Mouse (Mus musculus) liver, embryonic 12.5 days (tissue): ENCODE results near the gene Btbd9. TPM values are rescaled to one million over a fixed set of nuclear protein-coding genes. Genes with fewer than 3 reads are reported as not detected.

Source experiments
- ATAC-seq: fragments of 200-750 bp; cut with Nextera tagmentation; 2 replicates; pipeline ENCODE4 v1.8.0; 2017; ENCODE audit warnings: moderate number of reproducible peaks, mild to moderate bottlenecking, moderate library complexity
- H3K27ac ChIP-seq: fragments of 300-500 bp; sonication (generic); 2 replicates; pipeline ENCODE4 v1.5.1; 2016; ENCODE audit warnings: mild to moderate bottlenecking
- H3K27me3 ChIP-seq: fragments of 300-500 bp; sonication (generic); replicated peaks from 2 replicates; pipeline ENCODE4 v1.6.1; 2016; ENCODE audit warnings: mild to moderate bottlenecking, moderate library complexity
- H3K36me3 ChIP-seq: fragments of 300-500 bp; sonication (generic); 2 replicates; pipeline ENCODE4 v1.6.1; 2016; ENCODE audit warnings: mild to moderate bottlenecking, moderate library complexity
- H3K4me1 ChIP-seq: fragments of 300-500 bp; sonication (generic); 2 replicates; pipeline ENCODE4 v1.6.1; 2016
- H3K4me2 ChIP-seq: fragments of 300-500 bp; sonication (generic); 2 replicates; pipeline ENCODE4 v1.6.1; 2016; ENCODE audit warnings: mild to moderate bottlenecking, moderate library complexity
- H3K4me3 ChIP-seq: fragments of 300-500 bp; sonication (generic); 2 replicates; pipeline ENCODE4 v1.5.1; 2016; ENCODE audit warnings: mild to moderate bottlenecking, moderate library complexity
- H3K9ac ChIP-seq: fragments of 300-500 bp; sonication (generic); 2 replicates; pipeline ENCODE4 v1.6.1; 2016; ENCODE audit warnings: mild to moderate bottlenecking, moderate library complexity
- H3K9me3 ChIP-seq: fragments of 300-500 bp; sonication (generic); replicated peaks from 2 replicates; pipeline ENCODE4 v1.6.1; 2016; ENCODE audit warnings: mild to moderate bottlenecking, moderate library complexity
- WGBS: fragments of 180-500 bp; shearing (Covaris S2); methylation state at CpG from one replicate; pipeline ENCODE4 v1.1.7; 2016; ENCODE audit not compliant: insufficient replicate concordance; 5-methylcytosine and 5-hydroxymethylcytosine counted together
- polyA plus RNA-seq: library from polyadenylated mRNA; unstranded; fragments of >200 nt; fragmentation: Nextera tagmentation; extraction: Ambion mirVana; gene quantifications from 2 replicates; pipeline ENCODE4 v1.2.1, GENCODE M21; 2016

Btbd9 gene
- polyA plus RNA-seq, 1 experiment from 2014 or later, result 21.6 TPM

GRCm38 (mm10) chr17:30240659-30241058 lies 335.6 kb downstream of the Btbd9 start:
- WGBS, result 65% methylated on average over 4 of the region's 4 CpGs
- H3K27ac ChIP-seq, result no peak overlapping the region
- ATAC-seq, result no peak
- no peak overlapping the region for H3K4me3 ChIP-seq
- H3K9me3 ChIP-seq, result no peaks in the 10 kb centered on the region
- no peak overlapping the region for H3K4me2 ChIP-seq
- H3K9ac ChIP-seq, result no peak overlapping the region
- no peaks in the 10 kb centered on the region for H3K27me3 ChIP-seq
- peaks cover 12% of the 10 kb centered on the region for H3K4me1 ChIP-seq
- no peaks in the 10 kb centered on the region for H3K36me3 ChIP-seq

- Histone ChIP-seq H3K36me3 (no peaks in the 10 kb centered on the region), H3K9ac (no peak overlapping the region), H3K4me1 (0 out of 2 replicates have a peak, but pooled peaks cover 3% of the 10 kb centered on the region), H3K4me3 (no peak overlapping the region), H3K4me2 (no peak overlapping the region), H3K27ac (no peak overlapping the region), H3K27me3 (no peaks in the 10 kb centered on the region), H3K9me3 (no peaks in the 10 kb centered on the region)
- WGBS, result 76% methylated on average over 5 of the region's 5 CpGs
- ATAC-seq, result no peak
Observed at GRCm38 (mm10) chr17:30239458-30239857, 336.8 kb downstream of the Btbd9 start.

DNA sequence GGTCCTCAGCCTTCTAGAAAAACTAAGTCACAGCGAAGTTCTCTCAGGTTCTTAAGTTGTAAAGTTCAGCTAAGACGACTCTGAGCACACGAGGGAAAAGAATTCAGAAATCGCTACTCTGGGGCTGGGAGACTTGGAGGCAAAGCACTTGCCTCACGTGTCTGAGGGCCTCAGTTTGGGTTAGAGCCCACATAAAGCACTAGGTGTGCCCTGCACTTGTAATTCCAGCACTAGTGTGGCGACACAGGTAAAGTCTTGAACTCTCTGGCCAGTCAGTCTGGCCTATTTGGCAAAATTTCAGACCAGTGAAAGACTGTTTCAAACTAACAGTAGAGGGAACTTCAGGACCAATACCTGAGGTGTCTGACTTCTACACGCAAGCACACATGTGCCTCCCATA lies 338.7 kb downstream of the Btbd9 start:
- Histone ChIP-seq H3K9me3 (no peaks in the 10 kb centered on the region), H3K4me3 (no peak overlapping the region), H3K27ac (no peak overlapping the region), H3K4me1 (no peaks in the 10 kb centered on the region), H3K4me2 (no peak overlapping the region), H3K36me3 (no peaks in the 10 kb centered on the region), H3K9ac (no peak overlapping the region), H3K27me3 (no peaks in the 10 kb centered on the region)
- 70% methylated on average over 7 of the region's 7 CpGs for WGBS
- ATAC-seq, result no peak

DNA sequence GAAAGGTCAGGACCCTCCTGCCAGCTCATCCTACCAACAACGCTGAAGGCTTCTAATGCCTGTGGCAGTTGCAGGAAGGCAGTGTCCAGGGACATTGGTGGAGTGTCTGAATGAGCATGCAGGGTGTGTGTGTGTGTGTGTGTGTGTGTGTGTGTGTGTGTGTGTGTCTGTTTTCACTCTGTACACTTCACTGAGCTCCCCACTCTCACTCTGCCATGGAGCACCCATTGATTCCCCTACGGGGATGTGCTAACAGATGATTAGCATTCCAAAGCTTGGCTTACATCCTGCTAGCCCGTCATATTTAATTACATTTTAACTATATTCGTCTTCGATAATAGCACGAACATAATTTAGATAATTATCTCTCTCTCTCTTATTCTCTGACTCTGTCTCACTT lies 339.7 kb downstream of the Btbd9 start:
- no peak for ATAC-seq
- Histone ChIP-seq H3K27ac (no peak overlapping the region), H3K9me3 (no peaks in the 10 kb centered on the region), H3K36me3 (no peaks in the 10 kb centered on the region), H3K4me2 (no peak overlapping the region), H3K27me3 (no peaks in the 10 kb centered on the region), H3K4me1 (no peaks in the 10 kb centered on the region), H3K9ac (no peak overlapping the region), H3K4me3 (no peak overlapping the region)
- WGBS, result 72% methylated on average over 6 of the region's 6 CpGs

GRCm38 (mm10) chr17:30235380-30235779 lies 340.9 kb downstream of the Btbd9 start:
- Histone ChIP-seq H3K9ac (no peak overlapping the region), H3K4me2 (no peak overlapping the region), H3K27ac (no peak overlapping the region), H3K36me3 (no peaks in the 10 kb centered on the region), H3K9me3 (no peaks in the 10 kb centered on the region), H3K4me1 (no peaks in the 10 kb centered on the region), H3K4me3 (no peak overlapping the region), H3K27me3 (no peaks in the 10 kb centered on the region)
- ATAC-seq, result no peak
- 63% methylated on average over 4 of the region's 4 CpGs for WGBS

DNA sequence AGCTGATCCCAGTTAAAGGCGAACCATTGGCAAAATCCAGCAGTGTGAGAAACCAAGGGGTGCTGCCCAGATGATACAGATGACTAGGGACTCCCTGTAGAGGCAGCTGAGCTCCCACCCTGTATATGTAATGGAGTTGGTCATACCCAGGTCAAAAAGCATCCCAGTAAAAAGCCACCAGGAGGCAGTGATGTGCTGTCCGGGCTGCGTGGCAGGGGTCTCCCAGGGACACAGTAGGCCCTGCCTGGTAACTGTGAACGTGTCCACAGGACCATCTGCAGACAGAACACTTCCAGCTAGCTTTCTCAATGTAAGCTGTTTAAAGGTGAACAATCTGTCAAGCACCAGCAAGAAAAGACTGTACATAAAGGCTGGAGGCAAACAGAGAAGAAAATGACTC lies 343.6 kb downstream of the Btbd9 start:
- H3K4me3 ChIP-seq, result no peak overlapping the region
- no peaks in the 10 kb centered on the region for H3K27me3 ChIP-seq
- H3K36me3 ChIP-seq, result no peaks in the 10 kb centered on the region
- no peaks in the 10 kb centered on the region for H3K9me3 ChIP-seq
- H3K27ac ChIP-seq, result no peak overlapping the region
- H3K4me1 ChIP-seq, result no peaks in the 10 kb centered on the region
- ATAC-seq, result no peak
- 57% methylated on average over 4 of the region's 4 CpGs for WGBS
- no peak overlapping the region for H3K9ac ChIP-seq
- no peak overlapping the region for H3K4me2 ChIP-seq

DNA sequence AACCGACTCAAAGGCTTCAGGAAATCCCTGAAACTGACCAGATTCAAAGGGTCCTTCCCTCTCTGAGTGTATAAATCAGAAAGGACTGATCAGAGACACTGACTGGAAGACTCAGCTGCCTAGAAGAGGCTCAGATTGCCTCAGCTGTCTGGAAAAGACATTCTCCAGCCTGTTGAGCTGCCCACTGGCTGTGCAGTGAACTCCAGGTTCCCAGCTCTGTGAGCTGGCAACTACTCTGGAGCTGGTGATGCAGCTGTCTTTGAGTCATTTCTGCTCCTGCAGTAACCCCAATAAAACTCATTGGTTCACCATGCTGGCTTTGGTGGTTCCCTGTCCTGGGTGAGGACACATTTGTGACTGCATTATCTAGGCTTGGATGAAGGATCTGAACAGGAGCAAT lies 344.8 kb downstream of the Btbd9 start:
- Histone ChIP-seq H3K4me2 (no peak overlapping the region), H3K4me3 (no peak overlapping the region), H3K36me3 (no peaks in the 10 kb centered on the region), H3K9ac (no peak overlapping the region), H3K27ac (no peak overlapping the region), H3K4me1 (no peaks in the 10 kb centered on the region), H3K9me3 (no peaks in the 10 kb centered on the region), H3K27me3 (no peaks in the 10 kb centered on the region)
- 72% methylated on average over 1 of the region's 1 CpGs for WGBS
- no peak for ATAC-seq

DNA sequence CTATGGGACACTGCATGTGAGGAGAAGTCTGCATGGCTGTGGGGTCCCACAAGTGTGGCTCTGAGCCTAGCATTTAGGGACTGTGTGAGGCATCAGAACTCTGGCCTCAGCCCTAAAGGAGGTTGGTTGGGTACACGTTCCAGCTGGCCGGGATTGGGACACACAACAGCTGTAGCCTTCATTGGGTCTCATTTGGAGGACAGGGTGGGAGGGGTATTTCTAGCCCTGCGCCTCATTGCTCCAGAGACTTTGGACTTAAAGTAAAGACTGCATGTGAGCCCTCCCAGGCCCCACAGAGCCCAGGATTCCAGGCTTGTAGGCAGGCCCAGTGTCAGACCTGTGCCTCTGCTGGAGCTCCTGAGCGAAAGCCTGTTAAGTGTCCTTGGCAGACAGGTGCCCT lies 345.9 kb downstream of the Btbd9 start:
- Histone ChIP-seq H3K36me3 (no peaks in the 10 kb centered on the region), H3K27ac (no peak overlapping the region), H3K9ac (no peak overlapping the region), H3K4me2 (no peak overlapping the region), H3K4me1 (no peaks in the 10 kb centered on the region), H3K9me3 (no peaks in the 10 kb centered on the region), H3K4me3 (no peak overlapping the region), H3K27me3 (no peaks in the 10 kb centered on the region)
- WGBS, result 76% methylated on average over 4 of the region's 4 CpGs
- no peak for ATAC-seq

DNA sequence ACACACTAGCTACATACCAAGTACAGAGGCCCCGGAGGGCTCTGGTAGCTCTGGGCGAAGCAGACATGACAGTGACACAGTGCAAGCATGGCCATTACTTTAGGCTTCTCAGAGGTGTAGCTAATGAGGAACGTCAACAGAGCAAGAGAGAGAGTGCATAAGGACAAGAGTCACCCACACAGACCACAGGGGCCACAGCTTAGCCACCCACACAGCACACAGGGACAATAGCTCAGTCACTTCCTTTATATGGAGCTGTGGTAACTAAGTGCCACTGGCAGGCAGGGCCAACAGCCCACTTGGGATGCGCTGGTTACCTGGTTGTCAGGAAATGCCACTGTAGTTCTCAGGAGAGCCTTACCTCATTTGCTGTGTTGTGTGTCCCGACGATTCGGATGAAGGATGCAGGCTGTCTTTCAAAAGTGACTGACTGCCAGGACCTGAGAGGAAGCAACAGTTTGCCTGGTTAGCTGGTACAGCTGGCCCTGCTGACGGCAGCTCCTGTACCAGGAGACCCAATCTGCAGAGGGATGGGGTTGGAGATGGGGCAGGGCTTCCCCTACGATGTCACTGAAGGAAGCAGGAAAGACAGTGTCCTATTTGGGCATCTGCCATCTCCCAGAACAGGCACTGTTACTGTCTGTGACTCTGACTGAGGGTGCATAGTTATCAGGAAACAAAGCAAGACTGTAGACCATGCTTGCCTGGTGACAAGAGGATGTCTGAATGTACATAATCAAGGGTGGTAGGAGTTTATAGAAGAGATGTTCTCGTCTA lies 347.7 kb downstream of the Btbd9 start:
- Histone ChIP-seq H3K9me3 (no peaks in the 10 kb centered on the region), H3K4me1 (no peaks in the 10 kb centered on the region), H3K9ac (no peak overlapping the region), H3K4me3 (no peak overlapping the region), H3K27me3 (no peaks in the 10 kb centered on the region), H3K36me3 (no peaks in the 10 kb centered on the region), H3K4me2 (no peak overlapping the region), H3K27ac (no peak overlapping the region)
- WGBS, result 70% methylated on average over 10 of the region's 10 CpGs
- ATAC-seq, result no peak

GRCm38 (mm10) chr17:30225030-30225740 lies 351.1 kb downstream of the Btbd9 start:
- Histone ChIP-seq H3K36me3 (no peaks in the 10 kb centered on the region), H3K4me3 (no peak overlapping the region), H3K4me1 (no peaks in the 10 kb centered on the region), H3K27me3 (no peaks in the 10 kb centered on the region), H3K4me2 (no peak overlapping the region), H3K27ac (no peak overlapping the region), H3K9me3 (no peaks in the 10 kb centered on the region), H3K9ac (no peak overlapping the region)
- no peak for ATAC-seq
- WGBS, result 64% methylated on average over 5 of the region's 5 CpGs

- Histone ChIP-seq H3K27ac (no peak overlapping the region), H3K4me3 (no peak overlapping the region), H3K36me3 (peaks cover 9% of the 10 kb centered on the region), H3K4me2 (no peak overlapping the region), H3K9ac (no peak overlapping the region), H3K27me3 (no peaks in the 10 kb centered on the region), H3K9me3 (no peaks in the 10 kb centered on the region), H3K4me1 (no peaks in the 10 kb centered on the region)
- ATAC-seq, result no peak
- 83% methylated on average over 12 of the region's 12 CpGs for WGBS
Observed at GRCm38 (mm10) chr17:30222837-30223236, 353.5 kb downstream of the Btbd9 start.

DNA sequence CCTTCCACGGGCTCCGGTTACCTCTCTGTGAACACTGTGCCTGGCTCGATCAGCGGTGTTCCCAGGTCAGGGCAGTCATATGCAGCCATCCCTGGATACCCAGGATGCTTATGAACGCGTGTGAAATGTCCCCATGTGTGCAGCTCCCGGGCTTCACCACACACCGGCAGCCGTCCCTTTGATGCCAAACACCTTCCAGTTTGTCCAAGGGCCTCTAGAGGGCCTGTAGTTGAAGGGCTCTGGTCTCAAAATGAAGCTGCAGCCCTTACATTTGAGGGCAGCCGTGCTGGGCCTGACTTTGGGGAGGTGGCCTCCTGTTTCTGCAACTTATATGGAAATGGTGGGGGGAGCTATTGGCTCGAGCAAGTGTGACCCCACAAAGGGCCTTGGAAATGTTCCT lies 353.9 kb downstream of the Btbd9 start:
- Histone ChIP-seq H3K9me3 (no peaks in the 10 kb centered on the region), H3K9ac (no peak overlapping the region), H3K4me3 (no peak overlapping the region), H3K27me3 (no peaks in the 10 kb centered on the region), H3K4me2 (no peak overlapping the region), H3K4me1 (no peaks in the 10 kb centered on the region), H3K36me3 (peaks cover 9% of the 10 kb centered on the region), H3K27ac (no peak overlapping the region)
- no peak for ATAC-seq
- WGBS, result 78% methylated on average over 11 of the region's 11 CpGs
